Mouse (Mus musculus) thymus, adult 18-20 months (tissue): ENCODE measurements around the gene Egflam.

ENCODE experiments used
- DNase-seq, 2 experiments: peaks; one replicate each; pipeline ENCODE4 v3.0.0; 2022; ENCODE audit warnings: mixed read lengths in 2 of 2

Gene Egflam

GRCm38 (mm10) chr15:7215845-7216244 lies 182.3 kb downstream of the Egflam start:
- DNase-seq, result no peak

GRCm38 (mm10) chr15:7213683-7214082 lies 184.5 kb downstream of the Egflam start:
- DNase-seq, result no peak

GRCm38 (mm10) chr15:7208180-7208579 lies 190.0 kb downstream of the Egflam start:
- no peak for DNase-seq

GRCm38 (mm10) chr15:7207292-7207691 lies 190.9 kb downstream of the Egflam start:
- no peak for DNase-seq

- DNase-seq, result no peak
These were observed 192.1 kb downstream of the Egflam start for GRCm38 (mm10) chr15:7206110-7206509.

- DNase-seq, result no peak
These were observed 193.3 kb downstream of the Egflam start for GRCm38 (mm10) chr15:7204917-7205316.

DNA sequence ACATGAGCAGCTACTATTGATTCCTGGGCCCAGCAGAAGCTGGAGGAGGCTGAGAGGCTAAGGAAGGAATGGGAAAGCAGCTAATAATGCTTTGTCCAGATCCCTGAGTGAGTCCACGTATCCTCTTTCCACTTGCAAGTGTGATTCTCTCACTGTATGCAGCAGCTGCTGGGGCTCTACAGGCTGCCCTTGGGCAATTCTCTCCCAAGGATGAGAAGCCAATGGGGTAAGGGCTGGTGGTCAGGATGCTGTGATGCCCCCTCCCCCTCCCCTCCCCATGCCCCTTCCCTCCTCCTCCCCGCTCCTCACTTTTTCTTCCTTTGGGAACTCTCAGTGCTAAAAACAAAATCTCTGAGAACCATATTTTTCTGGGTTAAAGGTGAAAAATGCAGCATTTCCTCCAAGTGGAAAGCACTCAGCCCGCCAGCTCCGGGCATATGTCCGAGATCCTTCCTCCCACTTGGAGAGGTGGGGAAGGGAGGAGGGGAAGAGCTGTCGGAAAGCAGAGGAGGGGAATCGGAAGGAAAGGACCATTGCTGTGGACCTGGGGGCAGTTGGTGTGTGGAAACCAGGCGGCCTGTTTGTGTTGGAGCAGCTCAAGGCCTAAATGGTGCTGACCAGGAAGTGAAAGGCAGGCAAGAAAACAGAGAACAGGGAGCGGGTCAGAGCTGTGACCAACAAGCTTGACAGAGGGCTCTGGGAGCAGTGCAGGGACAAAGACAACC lies 194.4 kb downstream of the Egflam start:
- no peak for DNase-seq

DNA sequence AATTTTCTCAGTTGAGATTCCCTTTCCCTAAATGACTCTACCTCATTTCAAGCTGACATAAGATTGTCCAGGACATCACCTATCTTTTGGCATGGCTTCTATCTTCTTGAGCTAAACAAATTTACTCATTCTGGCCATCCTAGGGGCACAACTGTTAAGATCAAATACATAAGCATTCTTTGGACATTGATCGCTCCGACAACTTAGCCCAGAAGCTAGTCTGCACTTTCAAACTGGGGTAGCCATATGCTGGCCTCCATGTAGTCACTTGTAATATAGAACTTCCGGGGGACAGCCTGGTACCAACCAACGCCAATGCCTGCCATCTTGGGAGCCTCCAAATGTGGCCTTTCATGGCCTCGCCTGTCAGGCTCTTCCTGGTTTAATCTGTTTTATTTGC lies 195.2 kb downstream of the Egflam start:
- no peak for DNase-seq

DNA sequence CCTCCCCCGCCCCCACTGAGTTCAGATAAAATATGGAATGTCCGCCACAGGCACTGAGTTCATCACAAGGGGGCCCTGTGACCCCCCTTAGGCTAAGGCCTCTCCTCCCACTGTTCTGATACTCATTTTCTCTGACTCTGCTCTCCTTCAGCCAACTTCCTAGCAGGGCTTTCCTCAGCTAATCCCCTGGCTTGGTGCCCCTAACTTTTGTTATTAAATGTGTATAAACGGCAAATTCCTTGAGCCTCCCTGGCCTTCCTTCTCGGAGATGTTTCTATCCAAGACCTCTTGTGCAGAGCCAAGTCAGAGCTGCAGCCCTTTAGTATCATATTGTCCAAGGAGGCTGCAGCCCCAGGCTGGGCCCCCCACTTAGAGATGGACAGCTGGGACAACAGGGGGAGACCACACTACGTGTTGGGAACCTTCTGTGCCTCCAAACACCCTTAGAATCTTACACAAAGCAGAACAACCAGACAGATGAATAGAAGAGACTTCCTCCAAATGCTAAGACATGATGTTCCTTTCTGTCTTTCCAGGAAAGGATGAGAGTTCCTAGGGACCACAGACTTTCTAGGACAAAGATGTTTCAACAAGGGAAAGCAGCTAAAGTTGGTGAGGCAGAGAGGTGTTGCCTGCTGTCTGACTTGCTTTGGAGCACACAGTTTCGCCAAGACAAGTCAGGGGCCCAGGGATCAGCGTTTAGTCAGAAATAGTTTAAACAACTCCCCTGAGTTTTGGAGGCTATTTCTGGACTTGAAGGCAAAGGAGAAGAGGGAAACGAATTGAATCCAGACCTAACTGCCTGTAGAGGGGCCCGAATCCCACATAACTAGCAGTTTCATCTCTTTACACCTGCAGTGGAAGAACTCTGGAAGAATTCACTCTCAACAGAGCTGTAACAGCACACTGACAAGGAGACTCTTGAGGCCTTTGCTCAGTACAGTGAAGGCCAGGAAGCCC lies 196.5 kb downstream of the Egflam start:
- no peak for DNase-seq

- no peak for DNase-seq
These were observed 197.9 kb downstream of the Egflam start for GRCm38 (mm10) chr15:7200286-7200685.

DNA sequence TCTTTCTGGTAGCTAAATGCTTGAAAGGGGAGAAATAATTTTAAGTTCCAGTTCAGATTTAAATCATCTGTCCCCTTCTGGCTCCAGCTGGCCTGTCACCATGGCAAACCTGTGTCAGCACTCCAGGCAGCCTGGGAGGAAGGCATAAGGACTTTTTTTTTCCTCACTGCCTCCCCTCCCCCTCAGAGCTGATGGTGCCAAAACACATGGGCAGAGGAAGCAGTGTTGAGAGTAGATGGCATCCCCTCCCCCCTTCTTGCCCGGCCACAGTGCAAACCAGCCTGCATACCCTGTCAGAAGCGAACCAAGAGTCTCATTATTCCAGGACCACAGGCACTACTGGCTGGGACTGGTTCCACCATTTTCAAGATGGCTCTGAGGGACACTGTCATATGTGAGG lies 199.4 kb downstream of the Egflam start:
- no peak for DNase-seq

- DNase-seq, result no peak
These were observed 200.3 kb downstream of the Egflam start for GRCm38 (mm10) chr15:7197652-7198445.

- DNase-seq, result no peak
These were observed 203.4 kb downstream of the Egflam start for GRCm38 (mm10) chr15:7194748-7195221.

DNA sequence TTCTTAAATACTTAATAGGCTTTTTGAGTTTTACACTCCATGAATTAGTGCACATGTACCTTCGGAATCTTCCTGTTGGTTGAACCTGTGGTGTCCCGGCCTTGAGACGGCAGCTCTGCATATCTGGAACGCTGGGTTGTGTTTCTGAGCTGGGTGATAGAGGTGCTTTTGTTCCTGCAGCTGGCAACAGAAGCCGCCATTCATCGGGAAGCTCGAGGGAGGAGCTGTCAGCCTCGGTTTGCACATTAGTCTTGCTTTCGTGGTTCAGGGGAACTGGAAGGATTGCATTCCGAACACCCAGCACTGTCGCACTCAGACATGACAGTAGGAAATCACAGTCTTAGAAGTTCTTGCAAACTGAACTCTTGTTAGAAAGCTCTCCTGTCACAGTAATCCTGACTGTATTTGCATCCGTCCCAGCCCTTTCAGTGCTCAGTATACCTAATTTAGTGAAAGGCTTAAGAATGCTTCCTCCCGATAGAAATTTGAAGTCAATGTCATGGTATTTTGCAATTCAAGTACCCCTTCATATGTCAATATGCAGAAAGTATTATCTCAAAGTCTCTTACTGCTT lies 204.0 kb downstream of the Egflam start:
- no peak for DNase-seq

GRCm38 (mm10) chr15:7192582-7192981 lies 205.6 kb downstream of the Egflam start:
- DNase-seq, result no peak

DNA sequence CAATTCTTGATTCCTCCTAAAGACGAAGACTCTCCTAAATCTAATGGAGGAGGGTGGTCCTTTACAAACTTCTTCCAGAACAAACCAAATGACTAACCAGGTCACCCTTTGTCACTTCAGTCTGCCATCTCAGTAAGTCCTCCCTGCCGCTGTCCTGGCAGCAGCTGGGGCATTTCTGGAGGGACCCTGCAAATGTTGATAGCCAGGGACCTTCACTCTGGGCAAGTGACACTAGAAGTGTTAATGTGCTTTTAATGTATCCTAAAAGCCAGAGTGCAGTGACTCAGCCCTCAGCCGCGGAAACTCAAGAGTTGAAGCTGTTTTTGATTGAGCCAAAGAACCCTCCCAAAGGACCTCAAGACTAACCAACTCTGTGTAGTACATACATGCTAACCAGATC lies 207.1 kb downstream of the Egflam start:
- DNase-seq, result no peak

- no peak for DNase-seq
These were observed 208.3 kb downstream of the Egflam start for GRCm38 (mm10) chr15:7189678-7190454.

DNA sequence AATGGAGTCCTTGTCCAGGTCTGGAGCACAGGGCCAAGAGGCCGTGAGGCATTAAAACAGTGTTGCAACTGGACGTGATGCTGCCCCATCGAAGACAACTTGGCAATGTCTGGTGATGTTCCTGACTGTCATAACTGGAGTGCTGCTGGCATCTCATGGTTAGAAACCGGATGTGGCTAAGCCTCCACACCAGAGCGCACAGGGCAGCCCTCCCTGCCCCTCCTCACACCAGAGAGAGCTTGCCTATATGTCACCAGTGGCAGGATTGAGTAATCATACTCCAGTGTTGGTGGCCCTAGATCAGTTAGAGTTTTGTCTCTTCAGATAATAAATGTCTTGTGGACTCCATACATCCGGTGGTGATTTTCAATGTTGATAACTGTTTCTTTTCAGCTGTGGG lies 210.5 kb downstream of the Egflam start:
- no peak for DNase-seq

DNA sequence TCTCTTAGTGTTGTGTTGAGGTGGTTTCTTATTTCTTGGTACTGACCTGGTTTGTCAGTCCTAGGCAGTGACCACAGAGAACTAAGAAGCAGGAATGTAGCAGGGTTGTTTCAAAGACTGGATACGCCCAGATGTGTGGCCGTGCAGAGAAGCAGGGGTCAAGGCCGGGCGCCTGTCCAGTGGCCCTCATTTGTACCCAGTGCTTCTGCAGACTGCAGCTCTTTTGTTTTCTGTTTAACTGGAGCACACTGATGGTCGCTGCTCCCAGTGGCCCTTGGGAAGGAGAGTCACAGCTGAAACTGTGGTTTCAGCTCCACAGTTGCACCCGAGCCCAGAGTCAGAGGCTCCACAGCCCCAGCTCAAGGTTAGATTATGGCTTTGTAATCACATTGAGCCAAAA lies 217.6 kb downstream of the Egflam start:
- DNase-seq, result no peak

- no peak for DNase-seq
These were observed 224.4 kb downstream of the Egflam start for GRCm38 (mm10) chr15:7173776-7174175.

- DNase-seq, result no peak
These were observed 224.8 kb downstream of the Egflam start for GRCm38 (mm10) chr15:7173346-7173745.

DNA sequence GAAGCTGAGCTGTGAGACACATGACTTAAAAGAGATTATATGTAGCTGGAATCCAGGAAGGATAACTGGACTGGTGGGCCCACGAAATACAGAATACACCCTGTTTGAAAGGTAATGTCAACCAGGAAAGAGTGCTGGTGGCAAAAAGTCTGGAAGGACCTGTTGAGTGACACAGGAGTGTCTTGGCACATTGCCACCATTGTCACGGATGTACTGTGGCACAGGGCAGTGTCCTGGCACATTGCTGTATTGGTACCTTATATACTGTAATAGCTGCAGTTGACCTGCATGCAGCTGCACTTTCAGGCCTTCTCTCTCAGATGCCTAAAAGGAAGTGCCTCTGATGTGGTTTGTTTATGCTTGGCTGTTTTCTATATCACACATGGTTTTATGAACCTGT lies 225.3 kb downstream of the Egflam start:
- DNase-seq, result no peak
